Mouse (Mus musculus) liver, embryonic 11.5 days (tissue): ENCODE measurements around the gene Fmo1. TPM values are rescaled to one million over a fixed set of nuclear protein-coding genes. Genes with fewer than 3 reads are reported as not detected.

Experiments used
- ATAC-seq: fragments of 200-750 bp; cut with Nextera tagmentation; replicated peaks from 2 replicates; pipeline ENCODE4 v1.8.0; 2017; ENCODE audit warnings: moderate number of reproducible peaks, mild to moderate bottlenecking, moderate TSS enrichment, moderate library complexity; ENCODE audit not compliant: low FRiP score
- DNase-seq: peaks from one replicate; pipeline ENCODE4 v3.0.0-alpha.2; 2017; ENCODE audit warnings: low spot score
- H3K27ac ChIP-seq: fragments of 300-500 bp; sonication (generic); 2 replicates; pipeline ENCODE4 v1.5.1; 2014; ENCODE audit warnings: mild to moderate bottlenecking, low read depth, low read length, control low read depth
- H3K27me3 ChIP-seq: fragments of 300-500 bp; sonication (generic); replicated peaks from 2 replicates; pipeline ENCODE4 v1.6.1; 2014; ENCODE audit warnings: low read length, mixed read lengths; ENCODE audit not compliant: control insufficient read depth, insufficient read depth
- H3K36me3 ChIP-seq: fragments of 300-500 bp; sonication (generic); 2 replicates; pipeline ENCODE4 v1.6.1; 2014; ENCODE audit warnings: mild to moderate bottlenecking, low read length, moderate library complexity, mixed read lengths; ENCODE audit not compliant: control insufficient read depth, insufficient read depth
- H3K4me1 ChIP-seq: fragments of 300-500 bp; sonication (generic); replicated peaks from 2 replicates; pipeline ENCODE4 v1.6.1; 2014; ENCODE audit warnings: low read length, mixed read lengths; ENCODE audit not compliant: control insufficient read depth, insufficient read depth
- H3K4me2 ChIP-seq: fragments of 300-500 bp; sonication (generic); 2 replicates; pipeline ENCODE4 v1.6.1; 2014; ENCODE audit warnings: mild to moderate bottlenecking, control low read depth, moderate library complexity
- H3K4me3 ChIP-seq: fragments of 300-500 bp; sonication (generic); 2 replicates; pipeline ENCODE4 v1.5.1; 2014; ENCODE audit warnings: low read depth, low read length, control low read depth
- H3K9ac ChIP-seq: fragments of 300-500 bp; sonication (generic); 2 replicates; pipeline ENCODE4 v1.6.1; 2014; ENCODE audit warnings: low read depth, low read length, control low read depth
- H3K9me3 ChIP-seq: fragments of 300-500 bp; sonication (generic); 2 replicates; pipeline ENCODE4 v1.6.1; 2016; ENCODE audit warnings: low read length, inconsistent platforms, mixed read lengths; ENCODE audit not compliant: control insufficient read depth
- WGBS: fragments of 180-500 bp; shearing (Covaris S2); extraction: QIAGEN DNeasy Blood & Tissue Kit; methylation state at CpG from one replicate; pipeline ENCODE4 v1.1.7; 2014; 5-methylcytosine and 5-hydroxymethylcytosine counted together
- polyA plus RNA-seq: library from polyadenylated mRNA; unstranded; fragments of >200 nt; fragmentation: Nextera tagmentation; extraction: Ambion mirVana; gene quantifications from 2 replicates; pipeline ENCODE4 v1.2.1, GENCODE M21; 2014

Gene Fmo1
- polyA plus RNA-seq, 1 experiment from 2014 or later, result 3.1 TPM

DNA sequence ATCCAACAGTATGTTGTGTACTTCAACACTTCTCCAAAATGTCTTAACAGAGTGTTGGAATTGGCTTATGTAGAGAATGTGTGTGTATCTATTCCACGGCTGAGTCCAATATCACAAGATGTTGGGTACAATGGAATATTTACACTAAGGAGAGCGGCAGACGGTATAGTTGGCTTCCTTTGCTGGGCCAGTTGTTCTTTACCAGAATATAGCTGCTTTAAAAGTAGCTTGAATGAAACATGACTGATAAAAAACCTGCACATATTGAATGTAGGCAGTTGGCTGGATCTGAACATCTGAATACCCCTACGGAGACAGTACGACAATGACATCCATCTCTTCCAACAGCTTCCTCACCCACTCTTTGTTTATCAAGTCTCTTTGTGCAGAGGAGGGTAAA, 47.1 kb downstream of the Fmo1 start:
- Histone ChIP-seq H3K27me3 (no peaks in the 10 kb centered on the region), H3K9ac (no peak overlapping the region), H3K4me1 (no peaks in the 10 kb centered on the region), H3K9me3 (no peaks in the 10 kb centered on the region), H3K4me2 (no peak overlapping the region), H3K27ac (no peak overlapping the region), H3K4me3 (no peak overlapping the region), H3K36me3 (no peaks in the 10 kb centered on the region)
- WGBS, result 88% methylated on average over 5 of the region's 5 CpGs
- ATAC-seq (no peak), DNase-seq (no peak)

DNA sequence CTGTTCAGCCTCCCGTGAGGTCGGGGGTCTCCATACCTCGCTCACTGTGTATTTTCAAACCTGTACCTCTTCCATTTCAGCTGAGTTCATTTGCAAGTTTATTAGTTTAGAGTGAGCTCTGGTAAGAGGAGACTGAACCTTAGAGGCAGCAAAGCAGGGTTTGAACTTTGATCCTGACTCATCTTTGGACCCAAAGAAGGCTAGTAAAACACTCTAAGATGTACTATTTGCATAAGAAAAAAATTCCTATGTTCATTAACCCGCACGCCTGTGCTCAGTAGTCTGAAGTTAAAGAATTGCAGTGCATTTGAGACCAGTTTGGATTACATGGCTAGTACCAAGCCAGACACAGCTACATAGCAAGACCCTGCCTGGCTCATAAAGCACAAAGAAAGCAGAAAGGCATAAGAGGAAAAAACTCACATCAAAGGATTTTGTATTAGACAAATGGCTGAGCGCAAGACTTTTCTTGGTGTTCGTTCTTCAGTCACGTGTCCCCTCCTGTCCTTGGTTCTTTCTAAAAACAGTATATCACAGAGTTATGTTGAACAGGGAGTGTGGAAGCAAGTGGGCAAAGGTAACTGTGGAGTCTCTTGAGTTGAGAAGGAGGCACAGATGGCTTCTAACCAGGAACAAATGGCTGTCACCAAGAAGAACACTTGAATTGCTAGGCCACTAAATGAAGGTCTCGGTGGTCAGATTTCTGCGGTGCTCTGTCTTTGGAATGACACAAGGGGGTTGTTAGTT, 50.9 kb downstream of the Fmo1 start:
- Histone ChIP-seq H3K9me3 (no peaks in the 10 kb centered on the region), H3K4me3 (no peak overlapping the region), H3K36me3 (no peaks in the 10 kb centered on the region), H3K4me1 (no peaks in the 10 kb centered on the region), H3K9ac (no peak overlapping the region), H3K4me2 (no peak overlapping the region), H3K27ac (no peak overlapping the region), H3K27me3 (no peaks in the 10 kb centered on the region)
- no peak for DNase-seq
- 76% methylated on average over 10 of the region's 10 CpGs for WGBS
- no peak for ATAC-seq

DNA sequence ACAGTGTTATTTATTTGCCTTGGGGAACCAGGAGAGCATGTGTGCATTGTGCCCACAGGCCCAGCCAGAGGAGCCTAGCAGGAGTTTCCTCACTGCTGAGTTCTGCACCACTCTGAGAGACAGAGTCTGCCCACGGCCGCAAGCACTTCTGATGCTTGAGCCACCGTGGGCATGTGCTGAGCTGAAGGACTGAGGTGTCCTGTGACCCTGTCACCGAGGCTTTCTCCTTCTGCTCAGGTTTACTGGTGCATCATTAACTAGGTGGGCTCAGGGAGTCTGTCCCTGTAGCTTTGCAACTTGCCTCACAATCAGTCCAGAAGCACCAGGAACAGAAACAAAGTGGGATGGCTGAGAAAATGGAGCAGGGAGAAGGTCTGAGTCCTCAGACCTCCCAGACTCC, 51.5 kb downstream of the Fmo1 start:
- Histone ChIP-seq H3K9me3 (no peaks in the 10 kb centered on the region), H3K36me3 (no peaks in the 10 kb centered on the region), H3K27ac (no peak overlapping the region), H3K4me2 (no peak overlapping the region), H3K4me1 (no peaks in the 10 kb centered on the region), H3K9ac (no peak overlapping the region), H3K27me3 (no peaks in the 10 kb centered on the region), H3K4me3 (no peak overlapping the region)
- ATAC-seq (no peak), DNase-seq (no peak)
- 66% methylated on average over 4 of the region's 4 CpGs for WGBS

DNA sequence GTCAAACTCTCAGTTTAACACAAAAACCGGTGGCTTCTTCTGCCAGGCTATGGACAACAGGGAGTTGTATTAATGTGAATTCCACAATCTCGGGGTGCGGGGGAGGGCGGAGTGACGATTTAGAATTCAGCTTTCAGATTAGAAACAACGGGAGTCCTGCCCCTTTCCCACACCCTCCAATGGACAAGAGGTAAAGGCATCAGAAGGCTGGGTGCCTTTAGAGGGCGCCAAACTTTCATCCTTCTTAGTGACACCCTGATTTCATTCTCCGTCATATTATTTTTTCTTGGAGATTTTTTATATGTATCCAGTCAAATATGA, 52.6 kb downstream of the Fmo1 start, which contains the start of gene Fmo4:
Fmo4 (minus strand) TSS at position 137 of the 321 bp plus-strand sequence.
- H3K9me3 ChIP-seq, result no peaks in the 10 kb centered on the region
- no peak within 1 kb of the TSS for H3K4me2 ChIP-seq
- no peak within 1 kb of the TSS for H3K9ac ChIP-seq
- no peak for DNase-seq
- no peak within 1 kb of the TSS for H3K4me3 ChIP-seq
- ATAC-seq, result peak; percentile 42
- H3K27ac ChIP-seq, result no peak within 1 kb of the TSS
- WGBS, result 50% methylated on average over 8 of the region's 8 CpGs
- no peaks in the 10 kb centered on the region for H3K36me3 ChIP-seq
- no peaks in the 10 kb centered on the region for H3K4me1 ChIP-seq
- H3K27me3 ChIP-seq, result no peaks in the 10 kb centered on the region

DNA sequence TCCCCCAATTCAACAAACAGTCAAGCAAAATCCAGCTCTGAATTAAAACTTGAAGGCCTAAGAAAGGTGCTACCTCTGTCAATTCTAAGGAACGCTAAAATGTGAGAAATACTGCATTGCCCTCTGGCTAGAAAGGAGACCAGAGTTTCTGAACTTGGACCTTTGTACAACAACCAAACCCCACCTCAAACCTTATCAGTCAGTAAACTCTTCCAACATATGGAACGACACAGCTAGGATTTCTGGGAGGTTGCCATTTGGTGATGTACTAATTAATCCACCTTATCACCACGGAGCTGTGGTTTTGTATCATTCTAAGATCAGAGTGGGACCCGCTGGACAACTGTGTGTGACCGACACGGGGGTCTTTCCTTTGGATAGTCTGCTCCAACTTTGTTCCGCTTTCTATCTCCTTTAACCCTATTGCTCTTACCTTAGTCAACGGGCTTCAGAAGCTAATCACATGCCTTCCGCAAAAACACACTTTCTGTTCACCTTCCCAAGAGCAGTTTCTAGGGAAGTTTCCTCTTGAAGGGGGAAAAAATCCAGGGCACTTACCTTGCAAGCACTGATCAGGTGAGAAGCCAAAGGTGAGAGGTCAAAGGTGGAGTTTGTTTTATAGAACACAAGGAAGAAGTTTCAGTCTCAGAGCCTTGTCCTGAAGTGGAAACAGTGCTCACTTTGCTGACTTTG, 53.1 kb downstream of the Fmo1 start:
- 81% methylated on average over 9 of the region's 9 CpGs for WGBS
- ATAC-seq (no peak), DNase-seq (no peak)
- H3K36me3 ChIP-seq, result no peaks in the 10 kb centered on the region
- H3K9me3 ChIP-seq, result no peaks in the 10 kb centered on the region
- no peak overlapping the region for H3K27ac ChIP-seq
- H3K27me3 ChIP-seq, result no peaks in the 10 kb centered on the region
- no peaks in the 10 kb centered on the region for H3K4me1 ChIP-seq
- H3K4me3 ChIP-seq, result no peak overlapping the region
- H3K9ac ChIP-seq, result no peak overlapping the region
- no peak overlapping the region for H3K4me2 ChIP-seq

DNA sequence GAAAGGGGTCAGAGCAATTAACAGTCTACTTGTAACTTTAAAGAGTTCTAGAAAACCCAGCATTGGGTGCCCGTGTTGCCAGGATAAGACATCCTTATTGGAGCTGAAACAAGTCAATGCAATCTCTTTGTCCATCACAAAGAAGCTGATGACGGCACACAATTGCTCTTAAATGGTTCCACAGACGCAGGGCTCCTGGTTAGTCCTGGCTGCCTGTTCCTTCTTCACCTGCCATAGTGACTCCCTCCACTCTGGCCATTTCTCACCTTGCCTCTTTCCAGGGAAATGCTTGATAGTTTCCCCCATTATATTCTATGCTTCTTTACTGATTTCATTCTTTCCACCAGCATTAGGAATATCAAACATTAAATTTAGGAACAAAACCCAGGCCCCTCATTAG, 57.9 kb downstream of the Fmo1 start:
- no peak overlapping the region for H3K27ac ChIP-seq
- H3K4me1 ChIP-seq, result no peaks in the 10 kb centered on the region
- H3K9me3 ChIP-seq, result no peaks in the 10 kb centered on the region
- DNase-seq (no peak), ATAC-seq (no peak)
- H3K4me3 ChIP-seq, result no peak overlapping the region
- no peaks in the 10 kb centered on the region for H3K36me3 ChIP-seq
- 88% methylated on average over 3 of the region's 3 CpGs for WGBS
- no peak overlapping the region for H3K4me2 ChIP-seq
- H3K9ac ChIP-seq, result no peak overlapping the region
- H3K27me3 ChIP-seq, result no peaks in the 10 kb centered on the region

DNA sequence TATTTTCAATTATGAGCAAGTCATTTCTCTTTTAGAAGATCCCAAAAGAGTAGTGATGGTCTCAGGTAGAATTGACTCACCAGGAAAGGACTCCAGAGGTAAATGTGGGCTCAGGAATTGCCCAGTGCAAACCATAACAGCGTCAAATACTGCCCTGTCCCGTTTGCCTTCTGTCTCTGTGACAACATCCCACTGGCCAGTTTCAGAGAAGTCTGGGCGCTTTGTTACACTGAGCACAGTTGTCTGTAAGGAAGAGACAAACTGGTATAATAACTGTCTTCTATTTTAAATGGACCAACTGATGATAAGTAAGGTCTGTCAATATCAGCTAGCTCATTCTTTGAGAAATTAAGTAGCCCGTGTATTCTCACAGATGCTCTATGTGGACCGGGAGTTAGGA, 59.0 kb downstream of the Fmo1 start:
- Histone ChIP-seq H3K4me3 (no peak overlapping the region), H3K4me1 (no peaks in the 10 kb centered on the region), H3K9ac (no peak overlapping the region), H3K4me2 (no peak overlapping the region), H3K27me3 (no peaks in the 10 kb centered on the region), H3K36me3 (no peaks in the 10 kb centered on the region), H3K27ac (no peak overlapping the region), H3K9me3 (no peaks in the 10 kb centered on the region)
- DNase-seq, result no peak
- ATAC-seq, result no peak
- 87% methylated on average over 5 of the region's 5 CpGs for WGBS

DNA sequence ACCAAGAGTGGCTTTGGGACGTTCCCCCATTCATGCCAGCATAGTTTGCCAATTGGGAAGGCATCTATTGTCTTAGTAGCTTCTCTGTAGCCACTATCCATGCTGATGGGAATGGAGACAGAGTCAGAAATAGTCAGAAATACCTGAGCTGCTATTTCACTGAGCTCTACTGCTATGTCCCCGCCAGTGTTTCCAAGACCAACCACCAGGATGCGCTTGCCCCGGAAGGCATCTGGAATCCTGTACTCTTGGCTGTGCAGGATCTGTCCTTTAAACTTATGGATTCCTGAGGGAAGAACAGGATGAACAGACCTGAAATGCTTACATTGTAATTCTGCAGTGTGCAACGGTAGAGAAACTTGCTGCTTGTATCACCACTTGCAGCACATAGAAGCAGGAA, 61.4 kb downstream of the Fmo1 start:
- Histone ChIP-seq H3K27ac (no peak overlapping the region), H3K9ac (no peak overlapping the region), H3K27me3 (no peaks in the 10 kb centered on the region), H3K4me1 (no peaks in the 10 kb centered on the region), H3K4me2 (no peak overlapping the region), H3K9me3 (no peaks in the 10 kb centered on the region), H3K36me3 (no peaks in the 10 kb centered on the region), H3K4me3 (no peak overlapping the region)
- no peak for DNase-seq
- ATAC-seq, result no peak
- WGBS, result 66% methylated on average over 5 of the region's 5 CpGs

DNA sequence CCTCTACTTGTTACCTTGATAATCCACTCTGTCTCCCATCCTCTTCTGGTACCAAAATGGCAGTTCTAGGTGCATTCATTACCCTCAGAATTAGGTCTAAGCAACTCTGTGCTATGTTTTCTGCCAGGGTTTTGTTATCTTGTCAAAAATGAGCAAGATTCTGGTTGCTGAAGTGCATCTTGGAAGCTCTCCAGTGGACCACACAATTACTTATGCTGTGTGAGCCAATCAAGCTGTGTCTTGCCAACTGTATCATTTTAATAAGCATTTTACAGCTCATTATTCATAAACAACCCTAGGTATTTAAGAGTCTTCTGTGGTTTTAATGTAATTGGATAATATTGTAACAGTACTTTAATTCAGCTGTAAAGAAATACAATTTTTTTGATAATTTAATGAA, 70.0 kb downstream of the Fmo1 start:
- no peak overlapping the region for H3K4me2 ChIP-seq
- H3K36me3 ChIP-seq, result no peaks in the 10 kb centered on the region
- H3K4me1 ChIP-seq, result no peaks in the 10 kb centered on the region
- no peak overlapping the region for H3K4me3 ChIP-seq
- no peak for ATAC-seq
- no peak overlapping the region for H3K9ac ChIP-seq
- no peaks in the 10 kb centered on the region for H3K27me3 ChIP-seq
- no peak for DNase-seq
- H3K9me3 ChIP-seq, result no peaks in the 10 kb centered on the region
- no peak overlapping the region for H3K27ac ChIP-seq
